Mouse (Mus musculus): ENCODE results near the gene Abhd5.

Abhd5 gene

DNA sequence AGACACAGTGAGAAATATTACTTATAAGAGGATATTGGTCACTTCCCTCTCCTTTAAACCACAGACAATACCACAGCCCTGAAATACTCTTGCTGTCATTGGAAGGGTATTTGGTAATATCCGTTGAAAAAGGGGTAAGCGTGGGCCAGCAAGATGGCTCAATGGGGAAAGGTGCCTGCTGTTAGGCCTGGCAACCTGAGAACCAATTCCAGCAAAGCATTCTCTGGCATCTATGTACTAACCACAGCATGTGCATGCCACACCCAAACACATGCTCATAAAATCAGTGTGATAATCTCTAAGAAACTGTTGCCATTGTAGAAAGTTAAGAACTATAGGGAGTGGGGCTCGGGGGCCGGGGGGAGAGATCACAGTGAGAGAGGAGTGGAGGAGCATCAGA lies 2.1 kb upstream of the Abhd5 start:
- DNase-seq = no peak

DNA sequence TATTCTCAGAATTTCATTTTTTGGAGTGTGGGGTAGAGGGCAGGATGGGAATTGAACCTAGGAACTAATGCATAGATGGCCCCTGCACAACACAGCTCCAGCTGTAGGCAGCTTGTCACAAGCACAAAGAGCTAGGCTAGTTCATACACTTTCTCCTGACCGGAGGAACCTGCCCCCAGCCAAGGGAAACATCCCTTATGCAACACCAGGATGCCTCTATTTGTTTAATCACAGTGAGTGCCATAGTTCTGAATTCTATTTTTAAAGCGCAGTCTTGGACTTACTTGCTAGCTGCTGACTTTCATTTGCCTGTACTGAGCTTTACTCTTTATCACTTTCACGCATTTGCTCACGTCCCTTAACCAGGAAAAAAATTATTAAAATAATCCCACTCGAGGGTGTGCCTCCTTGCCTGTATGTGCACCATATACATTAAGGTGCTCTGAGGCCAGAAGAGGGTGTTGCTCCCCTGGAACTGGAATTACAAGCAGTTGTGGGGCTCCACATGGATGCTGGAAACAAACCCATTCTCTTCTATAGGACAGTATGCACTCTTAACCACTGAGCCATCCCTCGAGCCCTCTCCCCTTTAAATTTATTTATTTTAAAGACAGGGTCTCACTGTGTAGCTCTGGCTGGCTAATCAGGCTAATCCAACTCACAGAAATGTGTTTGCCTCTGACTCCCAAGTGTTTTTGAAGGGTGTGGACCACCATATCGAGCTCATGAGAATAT lies 845 bp upstream of the Abhd5 start:
- no peak for DNase-seq

GRCm38 (mm10) chr9:122352025-122352392 lies 601 bp downstream of the Abhd5 start:
- no peak for DNase-seq

GRCm38 (mm10) chr9:122352911-122353310 lies 1.5 kb downstream of the Abhd5 start:
- no peak for DNase-seq

GRCm38 (mm10) chr9:122354240-122354639 lies 2.8 kb downstream of the Abhd5 start:
- DNase-seq = no peak

DNA sequence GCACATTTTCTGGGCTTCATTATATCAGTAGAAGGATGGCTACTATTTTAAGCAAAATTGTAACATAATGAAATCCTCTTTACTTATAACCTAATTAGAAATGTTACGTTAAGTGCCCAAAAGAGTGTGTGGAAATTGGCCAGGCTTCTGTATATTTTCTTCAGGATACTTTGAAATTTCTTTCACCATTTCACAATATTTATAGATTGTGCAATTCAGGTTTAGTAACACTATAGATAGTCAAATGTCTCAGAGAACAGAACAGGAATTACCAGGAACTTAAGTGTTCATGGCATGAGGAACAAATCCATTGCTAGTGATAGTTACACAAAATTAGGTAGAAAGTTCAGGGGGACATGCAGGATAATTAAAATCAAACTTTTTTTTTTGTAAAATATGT lies 5.7 kb downstream of the Abhd5 start:
- DNase-seq = no peak

- no peak for DNase-seq
Observed at GRCm38 (mm10) chr9:122357626-122358025, 6.2 kb downstream of the Abhd5 start.

DNA sequence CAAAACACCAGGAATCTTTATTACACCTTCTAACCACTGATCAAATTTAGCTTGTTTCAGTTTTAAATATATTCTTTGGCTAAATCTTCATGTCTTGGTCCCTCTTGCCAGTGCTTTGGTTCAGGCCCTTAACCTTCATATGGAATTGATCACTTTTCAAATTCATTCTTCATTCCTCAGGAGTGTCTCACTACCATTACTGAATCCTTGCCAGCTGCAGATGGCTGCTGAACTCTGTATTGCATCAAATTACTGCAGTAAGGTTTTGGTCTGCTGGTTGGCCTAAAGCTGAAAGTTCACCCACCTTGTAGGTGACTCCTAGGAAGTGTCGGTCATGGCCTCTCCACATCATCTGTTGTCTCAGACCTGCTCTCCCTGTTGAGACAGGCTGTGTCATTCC lies 12.8 kb downstream of the Abhd5 start:
- no peak for DNase-seq

- DNase-seq = no peak
Observed at GRCm38 (mm10) chr9:122370292-122370794, 18.9 kb downstream of the Abhd5 start.

DNA sequence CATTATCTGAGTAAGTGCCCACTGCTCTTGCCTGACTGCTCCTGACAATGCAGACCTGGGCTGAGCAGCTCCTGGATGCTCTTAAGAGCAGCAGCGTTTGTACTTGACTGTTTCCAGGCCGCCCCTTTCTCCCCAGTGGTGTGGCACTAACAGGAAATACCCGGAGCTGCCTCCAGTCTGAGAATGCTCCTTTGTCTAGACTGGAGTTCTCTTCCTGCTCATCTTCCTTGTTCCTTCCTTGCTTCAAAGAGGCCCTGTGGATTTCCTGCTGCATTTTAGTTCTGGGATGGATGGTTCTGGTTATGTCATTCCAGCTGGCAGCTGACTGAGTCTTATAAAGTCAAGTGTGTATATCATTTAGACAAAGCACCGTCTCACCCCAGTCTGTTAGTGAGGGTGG lies 21.1 kb downstream of the Abhd5 start:
- peak; percentile 10 for DNase-seq

DNA sequence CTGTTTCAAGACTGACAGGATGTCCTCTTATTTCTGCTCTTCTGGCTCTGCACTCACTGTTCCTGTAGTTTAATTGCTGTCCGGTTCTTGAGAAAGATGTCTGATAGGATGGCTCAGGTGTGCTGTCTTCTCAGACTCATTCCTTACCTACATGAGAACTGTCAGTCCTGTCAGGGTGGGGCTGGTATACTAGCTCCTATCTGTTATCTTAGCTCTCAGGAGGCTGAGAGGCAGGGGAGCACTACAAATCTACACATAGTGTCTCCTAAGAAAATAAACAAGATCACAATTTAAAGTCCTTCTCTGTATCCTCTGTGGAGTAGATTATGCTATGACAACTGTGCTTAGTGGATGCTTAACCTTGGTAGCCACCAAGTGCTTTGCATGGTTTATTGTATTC lies 21.6 kb downstream of the Abhd5 start:
- DNase-seq = no peak

DNA sequence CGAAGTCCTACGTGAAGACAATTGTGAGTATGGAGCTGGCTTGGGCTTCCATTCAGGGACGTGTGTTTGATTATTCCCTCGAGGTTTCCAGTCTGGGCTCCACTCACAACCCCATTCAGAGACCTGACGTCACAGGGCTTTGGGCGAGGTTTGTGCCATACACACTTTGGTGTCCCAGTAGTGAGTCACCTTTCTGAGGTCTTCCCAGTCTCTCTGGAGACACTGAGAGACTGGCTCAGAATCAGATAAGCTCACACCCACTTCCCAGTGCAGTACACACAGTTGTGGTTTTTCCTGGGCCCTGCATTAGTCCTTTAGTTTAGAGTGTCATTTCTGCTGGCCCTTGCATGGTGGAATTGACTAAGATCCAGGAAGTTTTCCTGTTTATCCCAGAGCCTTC lies 27.6 kb downstream of the Abhd5 start:
- DNase-seq = no peak

GRCm38 (mm10) chr9:122380959-122381358 lies 29.6 kb downstream of the Abhd5 start:
- DNase-seq = no peak

DNA sequence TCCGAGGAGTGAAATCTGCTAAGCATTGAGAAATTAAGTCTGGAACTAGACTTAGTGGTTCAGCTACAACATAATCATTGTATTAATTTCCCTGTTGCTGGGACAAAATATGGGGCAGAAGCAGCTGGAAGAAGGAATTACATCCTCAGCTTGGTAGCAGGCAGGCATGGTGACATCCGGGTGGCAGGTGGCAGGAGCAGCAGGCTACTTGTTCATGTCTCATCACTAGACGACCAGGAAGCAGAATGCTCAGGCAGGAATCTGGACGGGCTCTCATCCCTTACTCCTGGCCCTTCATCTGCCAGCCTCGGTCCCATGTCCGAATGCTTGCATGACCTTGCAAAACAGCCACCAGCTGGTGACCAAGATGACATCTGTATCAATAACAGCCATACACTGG lies 30.6 kb downstream of the Abhd5 start:
- no peak for DNase-seq

DNA sequence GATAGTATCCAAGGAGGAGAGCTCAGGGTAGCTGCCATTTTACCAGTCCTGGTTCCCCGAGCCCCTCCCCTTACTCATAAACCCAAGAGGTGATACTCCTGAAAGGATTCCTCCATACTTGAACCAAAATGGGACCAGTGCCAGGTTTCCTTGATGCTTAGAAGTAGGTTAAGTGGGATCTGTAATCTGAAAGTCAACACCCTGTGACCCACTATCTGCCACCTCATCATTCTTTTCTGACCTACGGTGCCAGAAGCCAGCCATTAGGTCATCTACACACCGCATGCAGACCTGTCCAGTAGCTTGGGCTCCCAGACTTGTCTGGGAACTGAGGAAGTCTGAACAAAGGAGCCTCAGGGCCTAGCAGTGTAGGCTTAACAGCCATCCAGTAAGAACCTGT lies 34.6 kb downstream of the Abhd5 start:
- no peak for DNase-seq

DNA sequence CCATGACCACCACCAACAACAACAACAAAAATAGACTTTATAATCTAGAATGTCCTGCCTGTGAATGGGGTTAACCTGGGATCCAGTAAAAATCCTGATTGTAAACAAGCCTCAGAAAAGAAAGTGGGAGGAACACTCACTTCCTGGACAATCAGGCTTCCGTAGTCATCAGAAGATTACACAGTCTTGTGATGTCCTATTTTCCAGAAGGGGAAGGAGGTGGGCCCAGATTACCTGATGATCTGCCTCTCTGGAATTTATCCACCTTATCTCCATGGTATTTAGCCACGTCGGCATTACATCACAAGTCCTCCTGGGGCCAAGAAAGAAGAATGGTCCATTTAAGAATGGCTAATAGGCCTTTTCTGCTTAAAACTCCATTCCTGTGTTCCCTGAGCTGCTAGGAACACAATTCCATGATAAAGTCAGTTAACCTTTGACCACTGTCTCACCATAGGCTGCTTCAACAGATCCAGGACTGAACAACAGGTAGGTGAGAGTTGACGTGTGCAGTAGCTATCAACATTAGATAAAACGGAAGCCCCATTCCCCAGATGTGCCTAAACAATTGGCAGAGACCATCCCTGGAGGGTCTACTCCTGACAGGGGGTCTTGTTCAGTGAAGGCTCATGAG lies 38.0 kb downstream of the Abhd5 start:
- no peak for DNase-seq

DNA sequence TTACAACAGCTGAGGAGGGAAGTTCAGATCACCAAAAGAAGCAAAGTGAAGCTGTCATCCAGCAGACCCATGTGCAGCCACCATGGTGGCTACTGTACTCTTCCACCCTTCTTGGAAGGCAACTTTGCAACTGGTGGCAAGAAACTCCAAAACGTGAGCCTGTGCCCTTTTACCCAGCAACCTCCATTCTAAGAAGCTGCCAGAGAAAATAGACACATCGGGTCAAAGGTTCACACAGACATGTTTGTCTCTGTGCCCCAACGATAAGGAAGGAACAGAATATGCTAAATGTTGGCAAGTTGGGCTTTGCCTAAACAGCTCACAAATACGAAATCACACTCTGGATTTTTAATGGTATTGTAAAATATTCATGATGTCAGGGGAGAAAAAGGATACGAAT lies 44.4 kb downstream of the Abhd5 start:
- no peak for DNase-seq

DNA sequence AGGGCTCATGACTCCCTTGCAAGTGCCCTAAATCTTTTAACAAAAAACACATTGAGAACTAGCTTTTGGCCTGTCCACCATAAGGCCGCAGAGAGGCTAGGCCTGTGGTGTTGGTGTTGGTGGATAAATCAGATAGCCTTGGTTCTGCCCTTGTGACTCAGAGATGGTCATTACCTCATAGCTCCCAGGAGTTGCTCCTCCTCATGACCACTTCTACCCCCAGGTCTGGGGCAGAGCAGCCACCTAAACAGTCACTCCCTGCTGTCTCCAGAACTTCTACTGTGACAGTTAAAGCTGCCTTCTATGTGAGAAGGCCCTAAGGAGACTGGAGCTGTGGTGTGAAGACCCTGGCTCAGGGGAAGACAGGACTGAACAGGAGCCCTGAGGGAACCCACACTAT lies 45.7 kb downstream of the Abhd5 start:
- DNase-seq = no peak

DNA sequence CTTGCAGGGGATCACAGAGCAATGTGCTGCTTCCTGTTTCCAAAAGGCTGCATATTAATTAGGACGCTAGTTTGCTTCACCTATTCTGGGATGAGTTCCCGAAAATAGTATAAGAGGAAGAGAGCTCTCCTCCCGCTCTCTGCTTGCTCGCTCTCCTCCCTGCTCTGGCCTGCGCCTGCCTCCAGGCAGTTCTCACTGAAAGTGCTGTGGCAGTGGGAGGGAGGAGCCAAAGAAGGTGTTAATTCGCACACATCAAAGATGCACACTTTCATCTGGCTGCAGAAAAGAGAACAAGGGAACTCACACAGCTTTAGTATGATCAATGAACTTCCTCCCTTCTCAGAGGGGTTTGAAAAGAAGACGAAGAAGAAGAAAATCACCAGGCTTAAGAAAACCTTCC lies 47.3 kb downstream of the Abhd5 start:
- no peak for DNase-seq

DNA sequence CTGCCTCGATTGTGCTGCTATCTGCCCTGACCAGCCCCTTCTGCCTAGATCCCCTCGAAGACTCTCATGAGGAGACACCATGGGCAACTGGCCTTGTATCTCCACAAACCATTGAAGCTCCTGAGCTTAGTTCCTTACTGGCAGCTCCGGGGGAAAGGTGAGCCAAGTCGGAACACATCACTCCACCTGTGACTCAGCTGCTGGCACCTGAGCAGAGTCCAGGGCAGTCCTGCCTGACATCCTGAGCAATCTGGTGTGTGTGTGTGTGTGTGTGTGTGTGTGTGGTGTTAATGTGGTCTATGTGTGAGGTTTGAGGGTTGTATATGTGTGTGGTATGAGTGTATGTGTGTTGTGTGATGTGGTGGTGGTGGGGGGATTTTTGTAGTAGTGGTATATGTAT lies 49.8 kb downstream of the Abhd5 start:
- no peak for DNase-seq

DNA sequence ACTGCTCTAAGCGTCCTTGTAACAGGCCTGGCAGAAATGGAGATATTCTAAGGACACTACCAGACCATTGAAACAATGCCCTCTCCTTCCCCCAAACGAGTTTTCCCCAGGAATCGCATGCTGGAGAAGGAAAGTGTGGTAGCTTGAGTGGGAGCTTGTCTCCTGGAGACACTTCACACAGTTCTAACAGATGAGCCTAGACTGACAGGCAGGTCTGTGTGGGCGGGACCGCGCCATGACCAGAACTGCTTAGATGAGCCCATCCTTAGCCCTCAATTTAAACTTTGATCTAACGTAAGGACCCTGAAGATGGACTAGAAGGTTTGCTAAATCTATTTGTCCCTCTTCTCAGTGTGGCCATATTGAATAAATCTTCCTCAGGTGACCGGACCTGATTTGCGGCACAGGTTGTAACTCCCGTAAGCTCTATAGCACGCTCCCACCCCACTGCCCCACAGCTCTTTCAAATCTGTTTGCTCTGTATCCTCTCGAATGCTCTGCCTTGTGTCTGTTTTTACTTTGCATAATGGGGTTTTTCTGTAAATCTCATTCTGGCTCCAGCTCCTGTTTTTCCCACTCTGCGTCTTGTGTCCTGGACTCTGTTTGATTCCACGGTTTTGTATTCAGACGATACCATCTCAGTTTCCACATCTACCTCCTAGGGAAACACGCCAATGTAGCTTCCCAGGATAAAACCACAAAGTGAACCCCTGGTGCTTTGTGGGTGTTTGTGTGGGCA lies 59.2 kb downstream of the Abhd5 start:
- DNase-seq = no peak

GRCm38 (mm10) chr9:122414648-122415047 lies 63.2 kb downstream of the Abhd5 start:
- no peak for DNase-seq

DNA sequence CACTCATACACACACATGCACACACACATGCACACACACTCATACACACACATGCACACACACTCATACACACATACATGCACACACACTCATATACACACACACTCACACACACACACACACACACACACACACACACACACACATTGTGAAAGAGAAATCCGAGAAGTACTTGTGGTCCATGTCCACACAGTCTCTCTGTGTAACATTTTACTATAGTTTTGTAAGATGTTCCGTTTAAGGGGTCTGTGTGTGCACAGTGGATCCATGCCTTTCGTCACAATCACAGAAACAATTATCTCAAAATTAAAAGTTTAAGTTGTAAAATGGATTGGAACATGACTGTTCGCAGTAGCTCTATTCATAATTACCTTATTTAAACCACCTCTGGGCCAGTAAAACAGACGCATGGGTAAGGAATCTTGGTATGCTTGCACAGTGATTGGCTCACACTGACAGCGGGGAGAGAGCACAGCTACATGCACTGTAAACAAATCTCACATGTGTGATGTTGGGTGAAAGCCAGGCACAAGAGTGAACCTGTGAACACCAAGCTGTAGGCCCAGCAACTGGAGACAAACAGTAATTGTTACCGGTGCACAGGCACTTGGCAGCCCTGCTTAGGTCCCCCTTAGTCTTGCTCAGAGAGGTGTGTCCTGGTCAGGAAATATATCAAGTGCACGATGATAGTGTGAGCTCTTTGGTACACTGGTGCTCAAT lies 63.8 kb downstream of the Abhd5 start:
- DNase-seq = no peak
